Mouse (Mus musculus) thymus, postnatal 10 days (tissue): ENCODE data around the gene Clec2i.
"Not testable (repeated sequence)": the region's sequence is repeated elsewhere in the genome, so short reads cannot be mapped to it uniquely, and the experiment has no call there.

Experiments used
- DNase-seq, 2 experiments: peaks; one replicate each; pipeline ENCODE4 v3.0.0; 2021; ENCODE audit warnings: low spot score in 2 of 2

The Clec2i gene

GRCm38 (mm10) chr6:128887091-128887790 lies at the start of gene Clec2i:
TSS of gene Clec2i (plus strand) at chr6:128887588.
- peak; percentile 69 to 74 for DNase-seq

GRCm38 (mm10) chr6:128838342-128839265 lies 48.8 kb upstream of the Clec2i start:
- DNase-seq, result peak; percentile 82 to 89

DNA sequence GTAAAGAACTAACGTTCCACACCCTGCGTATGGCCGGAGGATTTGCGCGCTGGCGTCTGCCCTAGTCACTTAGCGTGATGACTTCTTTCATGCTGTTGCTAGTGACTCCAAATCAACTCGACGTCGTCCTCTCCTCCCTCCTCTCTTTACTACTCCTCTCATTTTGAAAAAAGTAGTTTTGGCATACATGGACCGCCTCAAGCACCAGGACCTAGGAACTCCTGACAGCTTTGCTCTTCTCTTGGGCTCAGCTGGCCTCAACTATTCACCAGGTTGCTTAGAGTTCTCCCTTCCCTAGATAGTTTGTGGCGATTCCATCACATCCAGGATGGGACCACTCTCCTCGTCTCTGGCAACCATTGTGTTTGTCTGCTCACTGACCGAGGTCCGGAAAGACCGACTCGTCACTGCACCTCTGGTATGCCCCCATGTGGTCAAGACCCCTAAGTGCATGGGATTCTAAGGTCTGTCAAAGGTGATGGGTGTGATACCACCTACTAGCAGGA lies 48.1 kb upstream of the Clec2i start:
- DNase-seq, result peak; percentile 86 to 93

GRCm38 (mm10) chr6:128839921-128840320 lies 47.5 kb upstream of the Clec2i start:
- no peak for DNase-seq

- DNase-seq, result not testable (repeated sequence)
Observed at GRCm38 (mm10) chr6:128840669-128841068, 46.7 kb upstream of the Clec2i start.

DNA sequence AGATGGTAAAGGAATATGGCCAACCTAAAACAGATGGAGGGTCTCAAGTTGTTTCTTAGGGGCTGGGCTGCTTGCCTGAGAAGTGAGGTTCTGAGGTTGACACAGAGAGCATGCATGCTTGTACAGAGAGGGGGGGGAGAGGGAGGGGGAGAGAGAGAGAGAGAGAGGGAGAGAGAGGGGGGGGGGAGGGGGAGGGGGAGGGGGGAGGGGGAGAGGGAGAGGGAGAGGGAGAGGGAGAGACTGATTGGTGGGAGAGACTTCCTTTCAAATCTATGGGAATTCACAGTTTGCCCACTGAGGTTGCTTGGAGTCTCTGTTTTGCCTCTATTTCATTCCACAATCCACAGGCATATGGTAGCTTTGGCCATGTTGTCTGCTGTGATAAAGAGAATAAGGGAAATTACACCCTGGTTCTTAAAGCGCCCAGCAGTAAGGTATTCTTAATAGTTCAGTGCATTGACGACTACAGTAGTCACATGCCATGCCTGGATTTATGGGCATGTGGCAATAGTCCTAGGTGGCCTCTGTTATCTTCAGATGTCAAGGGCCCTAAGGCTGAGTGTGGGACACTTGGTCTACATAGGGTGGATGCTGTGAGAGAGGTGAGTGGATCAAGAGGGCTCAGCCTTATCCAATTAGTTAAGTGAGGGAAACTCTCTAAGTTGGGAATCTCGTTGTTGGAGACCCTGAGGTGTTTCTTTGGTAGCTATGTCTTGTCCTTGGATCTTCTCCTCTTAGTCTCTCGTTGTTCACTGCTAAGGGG lies 45.9 kb upstream of the Clec2i start:
- no peak for DNase-seq

GRCm38 (mm10) chr6:128842356-128842944 lies 44.9 kb upstream of the Clec2i start:
- no peak for DNase-seq

DNA sequence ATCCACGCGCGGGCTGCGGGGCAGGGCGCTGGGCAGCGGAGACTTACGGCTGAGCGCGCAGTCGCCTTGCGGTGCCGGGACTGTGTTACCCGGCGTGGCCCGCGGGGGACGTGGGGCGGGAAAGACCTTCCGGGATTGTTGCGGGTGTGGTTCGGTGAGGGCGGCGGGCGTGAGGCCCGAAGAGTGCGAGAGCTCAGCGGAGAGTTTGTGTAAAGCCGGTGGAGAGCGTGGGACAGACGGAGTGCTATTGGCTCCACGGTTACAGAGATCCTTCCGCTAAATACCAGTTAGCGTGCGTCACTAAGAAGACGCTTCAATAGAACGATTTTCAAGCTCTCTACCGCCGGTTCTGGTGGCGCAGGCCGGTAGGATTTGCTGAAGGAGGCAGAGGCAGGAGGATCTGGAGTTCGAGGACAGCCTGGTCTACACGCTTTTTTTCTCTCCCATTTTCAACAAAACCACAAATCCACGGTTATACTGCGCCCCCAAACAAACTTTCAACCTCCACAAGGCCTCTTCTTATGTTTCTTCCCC lies 44.4 kb upstream of the Clec2i start:
- peak; percentile 84 to 91 for DNase-seq

DNA sequence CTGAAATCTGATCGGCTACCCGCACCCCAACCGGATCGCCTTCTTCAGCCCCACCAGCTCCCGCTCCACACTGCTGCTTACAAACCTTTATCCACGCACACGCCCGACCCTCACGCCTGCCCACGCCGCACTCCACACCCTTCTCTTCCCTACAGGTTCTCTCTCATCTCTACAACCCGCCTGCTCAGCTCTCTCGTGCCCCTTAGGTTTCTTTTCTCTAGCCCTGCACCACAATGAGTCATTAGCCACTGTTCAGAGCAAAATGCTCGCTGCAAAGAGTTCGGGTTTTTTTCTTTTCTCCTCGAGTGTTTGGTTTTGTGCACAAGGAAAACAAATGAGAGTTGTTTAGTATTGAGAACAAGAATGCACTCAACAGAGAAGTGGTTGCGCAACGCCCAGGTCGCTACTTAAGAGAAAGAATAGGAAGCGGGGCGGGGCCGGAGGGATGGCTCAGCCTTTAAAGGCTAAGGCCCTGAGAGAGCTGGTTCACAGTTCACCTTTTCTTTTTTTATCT lies 43.9 kb upstream of the Clec2i start:
- no peak for DNase-seq

DNA sequence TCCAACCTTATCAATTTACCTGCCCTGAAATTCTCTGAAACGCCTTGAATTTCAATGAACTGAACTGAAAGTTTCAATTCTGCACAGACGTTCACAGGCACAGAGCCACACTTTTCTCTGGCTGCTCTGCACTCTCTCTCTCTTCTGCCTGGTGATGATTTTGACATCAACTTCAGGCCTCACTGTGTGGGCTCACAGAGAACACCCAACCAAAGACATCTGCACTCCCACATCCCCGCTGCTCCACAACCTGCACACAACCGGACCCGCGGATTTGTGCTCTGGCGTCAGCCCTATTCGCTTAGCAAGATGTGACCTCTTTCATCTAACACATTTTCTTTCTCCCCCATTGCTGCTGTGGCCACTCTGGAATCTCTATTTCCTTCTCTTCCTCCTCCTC lies 43.3 kb upstream of the Clec2i start:
- DNase-seq, result no peak

- DNase-seq, result no peak
Observed at GRCm38 (mm10) chr6:128844586-128845080, 42.8 kb upstream of the Clec2i start.

- DNase-seq, result peak; percentile 77 to 89
Observed at GRCm38 (mm10) chr6:128845319-128845979, 41.9 kb upstream of the Clec2i start.

GRCm38 (mm10) chr6:128845998-128846542 lies 41.3 kb upstream of the Clec2i start:
- no peak for DNase-seq

DNA sequence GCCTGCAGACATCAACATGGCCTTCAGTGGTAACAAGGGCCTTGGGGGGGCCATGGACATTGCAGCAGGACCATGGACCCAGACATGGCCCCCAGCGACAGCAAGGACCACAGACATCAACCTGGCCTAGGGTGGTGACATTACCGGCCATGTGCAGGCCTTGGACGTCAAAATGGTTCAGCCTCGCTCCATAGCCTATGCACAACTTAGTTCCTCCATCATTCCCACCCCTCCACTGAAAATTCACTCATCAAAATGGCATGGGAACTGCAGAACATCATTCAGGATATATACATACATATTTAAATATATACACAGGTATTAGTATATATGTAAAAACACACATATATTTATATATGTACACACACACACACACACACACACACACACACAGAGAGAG lies 40.0 kb upstream of the Clec2i start:
- DNase-seq, result no peak

- peak in 1 of 2 experiments; percentile 35 for DNase-seq
Observed at GRCm38 (mm10) chr6:128849902-128850301, 37.5 kb upstream of the Clec2i start.

GRCm38 (mm10) chr6:128850671-128851070 lies 36.7 kb upstream of the Clec2i start:
- DNase-seq, result no peak

DNA sequence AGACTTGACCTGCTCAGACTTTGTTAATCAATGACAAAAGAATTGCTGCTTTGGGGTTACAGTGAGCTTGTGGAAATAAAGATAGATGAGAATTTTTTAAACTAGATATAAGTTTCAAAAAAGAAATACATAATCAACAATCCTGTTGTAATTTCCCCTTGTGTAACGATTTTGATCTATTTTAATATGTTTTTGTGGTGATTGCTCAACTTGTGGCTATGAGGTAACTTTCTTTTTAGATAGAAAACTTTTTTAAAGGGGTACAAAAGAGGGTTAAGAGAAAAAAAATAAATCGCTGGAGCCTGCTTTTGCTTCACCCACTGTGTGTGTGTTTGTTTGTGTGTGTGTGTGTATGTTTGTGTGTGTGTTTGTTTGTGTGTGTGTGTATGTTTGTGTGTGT lies 36.2 kb upstream of the Clec2i start:
- no peak for DNase-seq

GRCm38 (mm10) chr6:128852766-128853165 lies 34.6 kb upstream of the Clec2i start:
- DNase-seq, result no peak

DNA sequence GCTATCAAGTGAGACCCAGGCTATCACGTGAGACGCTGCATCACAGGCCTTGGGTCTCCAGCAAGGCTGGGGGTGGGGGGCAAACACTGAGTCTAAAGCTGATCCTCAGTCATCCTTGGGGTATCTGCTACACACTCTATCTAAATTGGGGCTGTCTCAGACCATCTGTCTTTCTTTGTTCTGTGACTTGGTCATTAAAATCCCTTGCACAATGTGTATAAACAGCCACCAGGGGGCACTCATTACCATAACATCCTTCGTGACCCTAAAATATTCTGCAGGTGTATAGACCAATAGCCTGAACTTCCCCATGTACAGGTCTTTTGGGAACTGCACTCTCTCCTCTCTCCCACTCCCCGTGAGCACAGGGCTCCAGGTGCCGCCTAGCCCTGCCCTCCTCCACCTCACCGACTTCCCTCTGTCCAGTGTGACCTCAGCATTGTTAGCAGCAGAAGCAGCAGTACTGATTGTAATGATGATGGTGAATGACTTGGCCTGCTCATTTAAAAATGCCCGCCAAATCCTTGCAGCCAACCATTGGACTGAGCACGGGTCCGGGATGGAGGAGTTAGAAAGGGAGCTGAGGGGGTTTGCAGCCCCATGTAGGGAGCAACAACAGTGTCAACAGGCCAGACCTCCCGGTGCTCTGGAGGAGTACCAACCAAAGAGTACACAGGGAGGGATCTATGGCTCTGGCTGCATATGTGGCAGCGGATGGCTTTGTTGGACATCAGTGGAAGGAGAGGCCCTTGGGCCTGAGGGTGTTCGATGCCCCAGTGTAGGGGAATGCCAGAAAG lies 33.2 kb upstream of the Clec2i start:
- DNase-seq, result peak; percentile 68 to 84
